Mouse (Mus musculus): ENCODE results near the gene Rngtt. TPM values are rescaled to one million over a fixed set of nuclear protein-coding genes. Genes with fewer than 3 reads are reported as not detected.
"Not testable (repeated sequence)": the region's sequence is repeated elsewhere in the genome, so short reads cannot be mapped to it uniquely, and the experiment has no call there.

Rngtt gene
- total RNA-seq, 2 experiments from 2014 or later: 28.9 to 29.8 TPM

- no peak for DNase-seq (ENCODE audit: low spot score in 2 of 2)
Observed at GRCm38 (mm10) chr4:33307146-33307545, 3.0 kb upstream of the Rngtt start.

- DNase-seq (ENCODE audit: low spot score in 2 of 2): no peak
Observed at GRCm38 (mm10) chr4:33310840-33311437, 828 bp downstream of the Rngtt start.

GRCm38 (mm10) chr4:33314150-33314549, 4.0 kb downstream of the Rngtt start:
- DNase-seq (ENCODE audit: low spot score in 2 of 2): not testable (repeated sequence)

- no peak for DNase-seq (ENCODE audit: low spot score in 2 of 2)
Observed at GRCm38 (mm10) chr4:33315840-33316239, 5.7 kb downstream of the Rngtt start.

- no peak for DNase-seq (ENCODE audit: low spot score in 2 of 2)
Observed at GRCm38 (mm10) chr4:33331147-33331546, 21.0 kb downstream of the Rngtt start.

GRCm38 (mm10) chr4:33332956-33333455, 22.9 kb downstream of the Rngtt start:
- DNase-seq (ENCODE audit: low spot score in 2 of 2): no peak

- DNase-seq (ENCODE audit: low spot score in 2 of 2): no peak
Observed at GRCm38 (mm10) chr4:33337999-33338398, 27.9 kb downstream of the Rngtt start.

- DNase-seq (ENCODE audit: low spot score in 2 of 2): no peak
Observed at GRCm38 (mm10) chr4:33342877-33343731, 33.0 kb downstream of the Rngtt start.

- DNase-seq (ENCODE audit: low spot score in 2 of 2): no peak
Observed at GRCm38 (mm10) chr4:33343732-33344057, 33.6 kb downstream of the Rngtt start.

- no peak for DNase-seq (ENCODE audit: low spot score in 2 of 2)
Observed at GRCm38 (mm10) chr4:33363451-33363850, 53.3 kb downstream of the Rngtt start.

GRCm38 (mm10) chr4:33374916-33375315, 64.8 kb downstream of the Rngtt start:
- no peak for DNase-seq (ENCODE audit: low spot score in 2 of 2)

GRCm38 (mm10) chr4:33377642-33378041, 67.5 kb downstream of the Rngtt start:
- DNase-seq (ENCODE audit: low spot score in 2 of 2): no peak

- DNase-seq (ENCODE audit: low spot score in 2 of 2): no peak
Observed at GRCm38 (mm10) chr4:33378894-33379293, 68.8 kb downstream of the Rngtt start.

- no peak for DNase-seq (ENCODE audit: low spot score in 2 of 2)
Observed at GRCm38 (mm10) chr4:33388899-33389298, 78.8 kb downstream of the Rngtt start.

GRCm38 (mm10) chr4:33390660-33391059, 80.5 kb downstream of the Rngtt start:
- no peak for DNase-seq (ENCODE audit: low spot score in 2 of 2)

GRCm38 (mm10) chr4:33393437-33393836, 83.3 kb downstream of the Rngtt start:
- DNase-seq (ENCODE audit: low spot score in 2 of 2): no peak

- DNase-seq (ENCODE audit: low spot score in 2 of 2): peak; percentile 38 to 65
Observed at GRCm38 (mm10) chr4:33396222-33397176, 86.4 kb downstream of the Rngtt start.

GRCm38 (mm10) chr4:33405723-33406293, 95.7 kb downstream of the Rngtt start:
- DNase-seq (ENCODE audit: low spot score in 2 of 2): no peak

- no peak for DNase-seq (ENCODE audit: low spot score in 2 of 2)
Observed at GRCm38 (mm10) chr4:33413791-33414190, 103.7 kb downstream of the Rngtt start.

GRCm38 (mm10) chr4:33414781-33415180, 104.7 kb downstream of the Rngtt start:
- DNase-seq (ENCODE audit: low spot score in 2 of 2): no peak

- no peak for DNase-seq (ENCODE audit: low spot score in 2 of 2)
Observed at GRCm38 (mm10) chr4:33417391-33417790, 107.3 kb downstream of the Rngtt start.
